Mouse (Mus musculus) lung, postnatal 0 days (tissue): ENCODE measurements around the gene Tnfsf13b. TPM values are rescaled to one million over a fixed set of nuclear protein-coding genes. Genes with fewer than 3 reads are reported as not detected.

Experiments
- ATAC-seq: fragments of 200-750 bp; cut with Nextera tagmentation; 2 replicates; pipeline ENCODE4 v1.8.0; 2017; ENCODE audit warnings: moderate library complexity
- DNase-seq: peaks from one replicate; pipeline ENCODE4 v3.0.0-alpha.2; 2016; ENCODE audit warnings: low spot score
- H3K27ac ChIP-seq: fragments of 300-500 bp; sonication (generic); 2 replicates; pipeline ENCODE4 v1.5.1; 2014; ENCODE audit warnings: antibody characterized with exemption, mild to moderate bottlenecking, low read length, mixed read lengths
- H3K27me3 ChIP-seq: fragments of 300-500 bp; sonication (generic); replicated peaks from 2 replicates; pipeline ENCODE4 v1.6.1; 2014; ENCODE audit warnings: low read length, mixed read lengths; ENCODE audit not compliant: insufficient read depth
- H3K36me3 ChIP-seq: fragments of 300-500 bp; sonication (generic); 2 replicates; pipeline ENCODE4 v1.6.1; 2014; ENCODE audit warnings: low read length, mixed read lengths; ENCODE audit not compliant: insufficient read depth
- H3K4me1 ChIP-seq: fragments of 300-500 bp; sonication (generic); 2 replicates; pipeline ENCODE4 v1.6.1; 2014; ENCODE audit warnings: antibody characterized with exemption, low read depth, low read length, mixed read lengths; ENCODE audit not compliant: insufficient read depth
- H3K4me2 ChIP-seq: fragments of 300-500 bp; sonication (generic); replicated peaks from 2 replicates; pipeline ENCODE4 v1.6.1; 2014; ENCODE audit warnings: low read depth, mild to moderate bottlenecking, low read length, moderate library complexity, mixed read lengths
- H3K4me3 ChIP-seq: fragments of 300-500 bp; sonication (generic); 2 replicates; pipeline ENCODE4 v1.5.1; 2014; ENCODE audit warnings: low read depth, low read length
- H3K9ac ChIP-seq: fragments of 300-500 bp; sonication (generic); replicated peaks from 2 replicates; pipeline ENCODE4 v1.6.1; 2014; ENCODE audit warnings: low read depth, mild to moderate bottlenecking
- H3K9me3 ChIP-seq: fragments of 300-500 bp; sonication (generic); 2 replicates; pipeline ENCODE4 v1.6.1; 2016; ENCODE audit warnings: low read length, mixed read lengths
- CTCF ChIP-seq: IDR thresholded peaks from 2 replicates; pipeline ENCODE4 v1.5.1; 2016; ENCODE audit warnings: antibody characterized with exemption, mild to moderate bottlenecking
- EP300 ChIP-seq: IDR thresholded peaks from 2 replicates; pipeline ENCODE4 v1.6.1; 2016; ENCODE audit warnings: antibody characterized with exemption, mild to moderate bottlenecking, control low read depth
- whole genome bisulfite sequencing: fragments of 180-500 bp; shearing (Covaris S2); extraction: QIAGEN DNeasy Blood & Tissue Kit; methylation state at CpG from one replicate; pipeline ENCODE4 v1.1.7; 2014; 5-methylcytosine and 5-hydroxymethylcytosine counted together
- polyA plus RNA-seq: library from polyadenylated mRNA; unstranded; fragments of >200 nt; fragmentation: Nextera tagmentation; extraction: Ambion mirVana; gene quantifications from 2 replicates; pipeline ENCODE4 v1.2.1, GENCODE M21; 2015

Tnfsf13b gene
- polyA plus RNA-seq, 1 experiment from 2014 or later: 1.3 TPM

DNA sequence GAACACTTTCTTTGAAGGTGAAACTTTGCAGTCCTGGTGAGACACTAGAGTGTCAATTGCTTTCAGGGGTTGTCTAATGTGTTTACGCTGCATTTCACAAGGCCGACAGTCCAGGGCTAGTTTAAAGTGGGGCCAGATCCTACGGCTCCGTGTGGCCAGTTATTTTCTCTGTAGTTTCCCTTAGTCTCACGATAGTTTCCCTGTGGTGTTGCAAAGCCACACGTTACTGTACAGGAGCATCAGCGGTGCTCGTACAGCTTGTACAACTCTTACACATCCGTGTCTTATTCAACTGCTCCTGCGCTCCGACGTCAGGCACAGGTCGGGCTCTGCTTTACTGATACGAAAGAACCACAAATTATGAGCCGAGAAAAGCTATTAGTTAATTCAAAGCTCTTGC is 29.3 kb upstream of the Tnfsf13b start:
- DNase-seq (peak; percentile 18), ATAC-seq (no peak)
- Histone ChIP-seq H3K36me3 (0 out of 2 replicates have a peak, but pooled peaks cover 6% of the 10 kb centered on the region), H3K27ac (peak overlapping the region; percentile 91), H3K4me2 (peak overlapping the region; percentile 78), H3K9ac (peak overlapping the region; percentile 87; the same call in 1 of the 2 replicates), H3K27me3 (no peaks in the 10 kb centered on the region), H3K9me3 (no peaks in the 10 kb centered on the region), H3K4me3 (peak overlapping the region; percentile 90), H3K4me1 (peaks cover 10% of the 10 kb centered on the region; the same call in 1 of the 2 replicates)
- 28% methylated on average over 15 of the region's 15 CpGs for WGBS
- TF ChIP-seq CTCF (no peak), EP300 (no peak)

DNA sequence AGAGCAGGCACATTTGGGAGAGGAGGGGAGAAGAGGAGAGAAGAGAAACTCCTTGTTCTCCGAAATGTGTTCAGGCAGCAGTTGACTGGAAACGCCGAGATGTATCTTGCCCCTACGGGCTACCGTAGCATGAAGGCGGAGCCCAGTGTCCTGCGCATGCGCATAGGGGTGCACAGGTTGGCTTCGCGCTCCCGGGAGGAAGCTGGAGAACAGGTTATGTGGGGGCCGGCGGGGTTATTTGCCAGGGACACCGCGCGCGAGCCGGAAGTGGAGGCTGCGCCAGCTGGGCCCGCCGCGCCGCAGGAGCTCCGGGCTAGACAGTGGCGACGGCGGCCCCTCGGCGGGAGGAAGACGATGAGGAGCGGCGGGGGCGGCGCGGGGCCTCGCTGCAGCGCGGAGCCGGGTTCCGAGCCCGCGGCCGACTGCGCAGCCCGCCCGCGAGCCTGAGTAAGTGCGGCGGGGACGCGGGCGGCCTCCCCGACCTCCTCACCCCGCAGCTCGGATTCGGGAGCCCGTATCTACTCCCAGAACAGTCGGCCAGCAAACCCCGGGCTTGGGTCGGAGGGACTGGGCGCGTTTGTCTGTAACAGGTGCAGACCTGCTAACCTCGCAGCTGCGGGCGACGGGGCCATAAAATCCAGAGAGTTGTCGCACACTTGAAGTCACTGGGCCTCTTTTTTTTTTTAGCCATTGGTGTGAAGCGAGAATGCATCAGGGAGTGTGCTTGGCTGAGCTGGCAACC is 28.5 kb upstream of the Tnfsf13b start, which contains the start of the genes Lig4 and Abhd13:
Lig4 (minus strand) TSS at position 114 of the 742 bp plus-strand sequence.
Abhd13 (plus strand) TSS at position 135 of the 742 bp plus-strand sequence.
- DNase-seq (peak; percentile 97), ATAC-seq (peak; percentile 74)
- Histone ChIP-seq H3K9ac (peak within 1 kb of the TSS; percentile 87), H3K4me1 (peaks cover 10% of the 10 kb centered on the region; the same call in 1 of the 2 replicates), H3K4me2 (peak within 1 kb of the TSS; percentile 78), H3K36me3 (peaks cover 4% of the 10 kb centered on the region; the same call in 1 of the 2 replicates), H3K27ac (peak within 1 kb of the TSS; percentile 91), H3K4me3 (peak within 1 kb of the TSS; percentile 90), H3K27me3 (no peaks in the 10 kb centered on the region), H3K9me3 (no peaks in the 10 kb centered on the region)
- 0% methylated on average over 49 of the region's 68 CpGs for WGBS
- TF ChIP-seq EP300 (no peak), CTCF (no peak)

- Histone ChIP-seq H3K27me3 (no peaks in the 10 kb centered on the region), H3K4me1 (peaks cover 10% of the 10 kb centered on the region; the same call in 1 of the 2 replicates), H3K4me3 (peak overlapping the region; percentile 90), H3K4me2 (peak overlapping the region; percentile 78), H3K36me3 (peaks cover 5% of the 10 kb centered on the region; the same call in 1 of the 2 replicates), H3K9me3 (no peaks in the 10 kb centered on the region), H3K27ac (no peak overlapping the region), H3K9ac (peak overlapping the region; percentile 87)
- DNase-seq (no peak), ATAC-seq (no peak)
- TF ChIP-seq CTCF: no peak
- no peak for TF ChIP-seq EP300
- WGBS: 42% methylated on average over 18 of the region's 18 CpGs
Observed at GRCm38 (mm10) chr8:9978475-9979230, 27.6 kb upstream of the Tnfsf13b start.

GRCm38 (mm10) chr8:9979746-9980145 is 26.5 kb upstream of the Tnfsf13b start:
- WGBS: 46% methylated on average over 1 of the region's 1 CpGs
- Histone ChIP-seq H3K36me3 (peaks cover 5% of the 10 kb centered on the region; the same call in 1 of the 2 replicates), H3K4me2 (no peak overlapping the region), H3K4me3 (no peak overlapping the region), H3K27me3 (no peaks in the 10 kb centered on the region), H3K4me1 (peaks cover 10% of the 10 kb centered on the region; the same call in 1 of the 2 replicates), H3K9ac (no peak overlapping the region), H3K9me3 (no peaks in the 10 kb centered on the region), H3K27ac (no peak overlapping the region)
- DNase-seq: no peak
- TF ChIP-seq EP300: no peak
- ATAC-seq: no peak

GRCm38 (mm10) chr8:9980188-9980587 is 26.1 kb upstream of the Tnfsf13b start:
- no peak overlapping the region for H3K9ac ChIP-seq
- ATAC-seq (no peak), DNase-seq (no peak)
- H3K27me3 ChIP-seq: no peaks in the 10 kb centered on the region
- peaks cover 5% of the 10 kb centered on the region; the same call in 1 of the 2 replicates for H3K36me3 ChIP-seq
- peaks cover 10% of the 10 kb centered on the region; the same call in 1 of the 2 replicates for H3K4me1 ChIP-seq
- H3K4me3 ChIP-seq: no peak overlapping the region
- H3K9me3 ChIP-seq: no peaks in the 10 kb centered on the region
- TF ChIP-seq EP300 (no peak), CTCF (no peak)
- no peak overlapping the region for H3K27ac ChIP-seq
- no peak overlapping the region for H3K4me2 ChIP-seq

GRCm38 (mm10) chr8:10004115-10004514 is 2.2 kb upstream of the Tnfsf13b start:
- no peaks in the 10 kb centered on the region for H3K36me3 ChIP-seq
- H3K9me3 ChIP-seq: no peaks in the 10 kb centered on the region
- H3K27me3 ChIP-seq: no peaks in the 10 kb centered on the region
- H3K4me2 ChIP-seq: no peak overlapping the region
- no peaks in the 10 kb centered on the region for H3K4me1 ChIP-seq
- DNase-seq: no peak
- no peak overlapping the region for H3K9ac ChIP-seq
- H3K4me3 ChIP-seq: no peak overlapping the region
- no peak overlapping the region for H3K27ac ChIP-seq
- TF ChIP-seq EP300 (no peak), CTCF (no peak)
- WGBS: 78% methylated on average over 7 of the region's 7 CpGs
- ATAC-seq: no peak
